Mouse (Mus musculus) thymus, adult 2 months (tissue): Measurements from ENCODE around the gene Tmem237.

Experiments used
- CTCF ChIP-seq: fragments of 200-500 bp; IDR thresholded peaks from 2 replicates; pipeline ENCODE4 v1.5.1; 2012; ENCODE audit warnings: mild to moderate bottlenecking, control low read depth, low read length, moderate library complexity, borderline replicate concordance; ENCODE audit not compliant: control insufficient read depth, poor library complexity, insufficient read depth; ENCODE audit errors: extremely low read depth
- POLR2A ChIP-seq: fragments of 200-500 bp; IDR thresholded peaks from 2 replicates; pipeline ENCODE4 v1.6.1; 2012; ENCODE audit warnings: mild to moderate bottlenecking, low read length, control low read depth, moderate library complexity; ENCODE audit not compliant: control insufficient read depth, poor library complexity, insufficient read depth; ENCODE audit errors: extremely low read depth

DNA sequence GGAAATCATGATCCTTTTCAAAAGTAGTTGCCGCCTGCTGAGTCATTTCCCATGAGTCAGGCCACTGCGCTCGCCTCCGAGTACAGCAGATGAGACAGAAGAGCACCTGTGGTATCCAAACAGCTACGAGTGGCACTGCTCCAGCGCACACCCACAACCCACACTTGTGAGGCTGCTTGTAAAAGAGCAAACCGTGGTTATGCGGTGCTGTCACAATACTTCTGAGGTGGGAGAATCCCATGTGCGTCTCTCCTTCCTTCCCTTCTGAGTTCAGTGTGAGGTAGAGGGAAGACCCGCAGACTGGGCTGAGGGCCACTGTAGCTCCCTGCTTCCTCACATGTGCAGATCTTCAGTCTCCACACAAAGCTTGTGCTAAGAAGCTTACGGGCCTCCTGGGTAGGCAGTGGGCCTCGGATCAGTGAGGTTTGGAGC is 42.8 kb upstream of the Tmem237 start, which contains the start of gene Mpp4:
- TF ChIP-seq POLR2A = peak; percentile 22; the same call in 1 of the 2 replicates
- no peak for TF ChIP-seq CTCF
